Mouse (Mus musculus) lung, adult 10 weeks (tissue): ENCODE measurements around the gene Bcl2l14. TPM values are rescaled to one million over a fixed set of nuclear protein-coding genes. Genes with fewer than 3 reads are reported as not detected.

Experiments
- polyA plus RNA-seq: library from polyadenylated mRNA; stranded (reverse); fragments of 350-450 nt; fragmentation: Illumina TruSeq; extraction: RNeasy Lipid Tissue Mini Kit (QIAGEN cat#74804); gene quantifications from one replicate; pipeline ENCODE4 v1.2.3, GENCODE M21; 2014; ENCODE audit warnings: low read depth, low replicate concordance; ENCODE audit not compliant: insufficient read depth

Bcl2l14 gene
- 3.4 TPM for polyA plus RNA-seq

DNA sequence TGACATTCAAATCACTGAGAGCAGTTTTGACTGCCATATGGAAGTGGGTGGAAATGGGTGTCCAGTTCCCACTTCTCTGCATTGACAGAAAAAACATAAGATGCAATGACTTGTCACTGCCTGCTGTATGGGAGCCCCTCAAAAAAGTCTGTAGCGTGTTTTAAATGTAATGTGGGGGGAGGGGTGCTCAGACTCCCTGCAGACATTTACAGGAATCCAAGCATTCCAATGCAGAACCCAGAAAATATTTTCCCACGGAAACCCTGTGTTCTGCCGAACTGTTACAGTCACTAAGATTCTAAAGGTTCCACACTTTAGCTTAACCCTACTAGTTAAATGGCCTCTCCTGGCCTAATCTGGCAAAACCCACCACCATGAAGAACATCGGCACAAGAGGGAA lies at the start of gene Bcl2l14:
Bcl2l14 (plus strand) TSS at position 301 of the 400 bp plus-strand sequence.

Other genes starting within 250 kb of the Bcl2l14 start
- gene Lrp6, start 170.6 kb downstream of the Bcl2l14 start, polyA plus RNA-seq = 17.7 TPM
- 5.3 TPM for gene Mansc1, start 236.2 kb downstream of the Bcl2l14 start, polyA plus RNA-seq
- gene Borcs5, start 243.2 kb downstream of the Bcl2l14 start, polyA plus RNA-seq = 9.7 TPM